Mouse (Mus musculus) C2C12 (cell line): ENCODE results near the gene Ryr1.

Experiments used
- CEBPB ChIP-seq: IDR thresholded peaks from one replicate; pipeline ENCODE4 v1.6.1; 2011; ENCODE audit warnings: low read depth, mild to moderate bottlenecking, control low read depth, moderate library complexity
- CTCF ChIP-seq: IDR thresholded peaks from one replicate; pipeline ENCODE4 v1.5.1; 2011; ENCODE audit not compliant: control insufficient read depth, insufficient read depth, insufficient read length
- FOSL1 ChIP-seq: IDR thresholded peaks from one replicate; pipeline ENCODE4 v1.8.0; 2011; ENCODE audit warnings: mild to moderate bottlenecking, low read length; ENCODE audit not compliant: poor library complexity, insufficient read depth, severe bottlenecking
- MAX ChIP-seq: IDR thresholded peaks from one replicate; pipeline ENCODE4 v1.6.1; 2011; ENCODE audit warnings: mild to moderate bottlenecking, control low read depth
- MYOD1 ChIP-seq: IDR thresholded peaks from one replicate; pipeline ENCODE4 v1.6.1; 2011; ENCODE audit warnings: low read depth; ENCODE audit not compliant: control insufficient read depth, insufficient read length
- MYOG ChIP-seq: IDR thresholded peaks from one replicate; pipeline ENCODE4 v1.6.1; 2011; ENCODE audit not compliant: control insufficient read depth, insufficient read length; ENCODE audit errors: extremely low read depth
- USF1 ChIP-seq: IDR thresholded peaks from one replicate; pipeline ENCODE4 v1.6.1; 2011; ENCODE audit warnings: low read depth, mild to moderate bottlenecking, control low read depth, moderate library complexity

- TF ChIP-seq MYOG (no peak), CTCF (no peak), FOSL1 (no peak), CEBPB (no peak), MAX (no peak), USF1 (no peak), MYOD1 (no peak)
Observed at GRCm38 (mm10) chr7:29162294-29162693, 37.3 kb upstream of the Ryr1 start.
